Mouse (Mus musculus) adrenal gland, postnatal 36 days (tissue): Measurements from ENCODE around the gene Abcg1. TPM values are rescaled to one million over a fixed set of nuclear protein-coding genes. Genes with fewer than 3 reads are reported as not detected.

ENCODE experiments used
- total RNA-seq, 2 experiments: library from RNA; stranded (reverse); gene quantifications; 2 replicates each; pipeline ENCODE4 v1.2.3; 2021

The Abcg1 gene
- total RNA-seq, 2 experiments from 2014 or later: 10.0 to 12.7 TPM

Other genes starting within 250 kb of the Abcg1 start
- gene Glp1r, start 155.9 kb upstream of the Abcg1 start, total RNA-seq: under 1 TPM; 0.07 to 0.20 TPM
- gene Umodl1, start 103.0 kb upstream of the Abcg1 start, total RNA-seq: 1 to 10 TPM in 1 of 2 experiments, not detected in 1; 1.1 TPM
- gene Tff3, start 72.0 kb downstream of the Abcg1 start, total RNA-seq: not detected
- not detected for gene Tff2, start 86.6 kb downstream of the Abcg1 start, total RNA-seq
- not detected for gene Tff1, start 107.6 kb downstream of the Abcg1 start, total RNA-seq
- gene Tmprss3, start 141.3 kb downstream of the Abcg1 start, total RNA-seq: not detected
- under 1 TPM in 1 of 2 experiments, not detected in 1; 0.07 TPM for gene Ubash3a, start 150.2 kb downstream of the Abcg1 start, total RNA-seq
- gene Rsph1, start 219.7 kb downstream of the Abcg1 start, total RNA-seq: 1 to 10 TPM; 4.8 to 5.2 TPM
- gene Slc37a1, start 229.1 kb downstream of the Abcg1 start, total RNA-seq: 1 to 10 TPM; 7.0 to 9.8 TPM